Mouse (Mus musculus) spleen, adult 2 months (tissue): ENCODE measurements around the gene Ift80.

Source experiments
- CTCF ChIP-seq: fragments of 200-500 bp; IDR thresholded peaks from 2 replicates; pipeline ENCODE4 v1.5.1; 2011; ENCODE audit warnings: mild to moderate bottlenecking, inconsistent platforms; ENCODE audit not compliant: insufficient read depth, insufficient read length, insufficient replicate concordance; ENCODE audit errors: extremely low read depth
- POLR2A ChIP-seq: fragments of 200-500 bp; IDR thresholded peaks from 2 replicates; pipeline ENCODE4 v1.6.1; 2011; ENCODE audit warnings: low read depth, low read length, inconsistent platforms

DNA sequence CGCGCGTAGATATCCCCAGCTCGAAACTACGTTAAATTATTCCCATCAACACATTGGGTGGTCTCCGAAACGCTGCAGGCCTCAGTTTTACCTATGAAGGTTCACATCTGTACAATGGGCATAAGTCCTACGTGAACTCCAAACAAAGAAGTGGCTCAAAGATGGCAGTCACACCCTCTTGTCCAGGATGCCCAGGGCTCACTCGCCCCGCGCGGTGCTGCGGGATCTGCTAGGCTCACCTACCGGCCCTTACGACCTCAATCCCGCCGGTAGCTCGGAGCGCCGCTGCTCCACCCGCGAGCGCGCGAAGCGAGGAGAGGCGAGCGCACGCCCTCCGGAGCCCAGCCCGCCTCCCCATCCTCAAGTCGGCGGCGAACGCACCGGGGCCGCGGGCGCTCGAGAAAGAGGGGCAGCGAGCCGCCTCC is 39.8 kb upstream of the Ift80 start:
- TF ChIP-seq CTCF (no peak), POLR2A (no peak)
